Comparison of ENCODE assay signal across 19 mouse cellular contexts in the genomic region with DNA sequence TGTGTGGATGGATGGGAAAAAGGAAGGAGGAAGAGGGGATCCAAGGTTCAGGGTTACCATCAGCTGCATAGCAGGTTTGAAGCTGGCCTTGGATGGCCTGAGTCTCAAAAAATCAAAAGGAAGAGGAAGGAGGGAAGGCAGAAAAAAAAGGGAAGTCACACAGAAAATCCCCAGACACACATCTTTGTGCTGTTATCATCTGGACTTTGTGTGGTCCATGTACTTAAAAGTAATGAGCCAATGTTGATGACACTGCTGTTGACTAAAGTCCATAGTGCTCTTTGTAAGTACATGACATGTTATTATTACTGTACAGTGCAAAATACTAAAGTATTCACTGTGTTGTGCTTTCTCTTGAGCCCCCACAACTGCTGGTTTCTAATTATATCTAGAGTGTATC.
DNase-seq lines count a peak whose midpoint lies in the region; ATAC-seq and TF ChIP-seq lines count a peak whose summit lies in the region.
"Had no signal": no experiment of that assay in that cellular context is flagged by ENCODE, and none has a peak within 500 bp of the region (broad histone marks: within the 10 kb centered on the region; RNA-seq: fewer than 3 reads in every experiment).

No protein-coding gene starts in this region.

- TF ChIP-seq RAD21 in CH12.LX (IDR thresholded peaks at IDR 0.05; ENCODE audit: low read depth, low read length): no peak

- no peak overlapping the region for H3K4me3 ChIP-seq in CH12.LX (replicated peaks in 1 of 3; ENCODE audit: low read depth in 2 of 3, low read length in 2 of 3, poor library complexity in 1 of 3)
- no peak overlapping the region for H3K4me3 ChIP-seq in bone marrow macrophage, adult 2 months (ENCODE audit: insufficient read depth, low read length)
- H3K4me3 ChIP-seq in intestine, embryonic 16.5 days (ENCODE audit: low read length): no peak overlapping the region
- H3K4me3 ChIP-seq in forebrain, embryonic 14.5 days (ENCODE audit: low read depth, low read length): no peak overlapping the region
- H3K4me3 ChIP-seq: embryonic facial prominence, embryonic 10.5 days; forebrain, embryonic 13.5 days; gastrocnemius, adult 2 months; heart, embryonic 13.5 days; hindbrain, embryonic 15.5 days had no signal

- peaks cover 11% of the 10 kb centered on the region for H3K9me3 ChIP-seq in CH12.LX (replicated peaks; ENCODE audit: low read length)
- no peaks in the 10 kb centered on the region for H3K9me3 ChIP-seq in intestine, embryonic 16.5 days (ENCODE audit: control insufficient read depth, low read length)
- no peaks in the 10 kb centered on the region for H3K9me3 ChIP-seq in forebrain, embryonic 14.5 days (replicated peaks; ENCODE audit: control insufficient read depth, low read length)
- H3K9me3 ChIP-seq: embryonic facial prominence, embryonic 10.5 days; forebrain, embryonic 13.5 days; heart, embryonic 13.5 days; hindbrain, embryonic 15.5 days had no signal

- peak; percentile 88 for ATAC-seq in intestine, embryonic 16.5 days
- no peak for ATAC-seq in forebrain, embryonic 14.5 days
- ATAC-seq: activated CD4-positive, CD25-positive, alpha-beta regulatory T cell, adult 4 months; forebrain, embryonic 13.5 days; Patski had no signal

- no peaks in the 10 kb centered on the region for H3K27me3 ChIP-seq in CH12.LX (replicated peaks)
- no peaks in the 10 kb centered on the region for H3K27me3 ChIP-seq in intestine, embryonic 16.5 days (replicated peaks; ENCODE audit: control insufficient read depth, insufficient read depth, low read length)
- no peaks in the 10 kb centered on the region for H3K27me3 ChIP-seq in forebrain, embryonic 14.5 days (replicated peaks; ENCODE audit: control insufficient read depth, insufficient read depth, low read length)
- H3K27me3 ChIP-seq: forebrain, embryonic 13.5 days; heart, embryonic 13.5 days; hindbrain, embryonic 15.5 days; Patski had no signal

- no peak for TF ChIP-seq POLR2A in CH12.LX (IDR thresholded peaks at IDR 0.05; ENCODE audit: low read depth, low read length)
- no peak for TF ChIP-seq POLR2A in bone marrow macrophage, adult 2 months (IDR thresholded peaks at IDR 0.05; ENCODE audit: borderline replicate concordance, low read depth, low read length)

- peaks cover 2% of the 10 kb centered on the region; the same call in 1 of the 2 replicates for H3K79me2 ChIP-seq in CH12.LX (replicated peaks; ENCODE audit: control insufficient read depth, extremely low read depth, insufficient read depth, poor library complexity, severe bottlenecking)

- no peak overlapping the region for H3K4me2 ChIP-seq in CH12.LX (ENCODE audit: insufficient read depth, low read depth, poor library complexity, severe bottlenecking)
- H3K4me2 ChIP-seq in intestine, embryonic 16.5 days (ENCODE audit: low read depth, low read length): no peak overlapping the region; the same call in 1 of the 2 replicates
- no peak overlapping the region for H3K4me2 ChIP-seq in forebrain, embryonic 14.5 days (ENCODE audit: low read length)
- H3K4me2 ChIP-seq: forebrain, embryonic 13.5 days; heart, embryonic 13.5 days; hindbrain, embryonic 15.5 days had no signal

- H3K4me1 ChIP-seq in CH12.LX (ENCODE audit: control insufficient read depth in 1 of 2, insufficient read depth in 2 of 2): peaks cover 12 to 49% of the 10 kb centered on the region in 2 experiments; a peak in 3 of 4 replicates
- peaks cover 25% of the 10 kb centered on the region for H3K4me1 ChIP-seq in bone marrow macrophage, adult 2 months (ENCODE audit: control insufficient read depth, insufficient read depth, low read length)
- H3K4me1 ChIP-seq in intestine, embryonic 16.5 days (ENCODE audit: control insufficient read depth, insufficient read depth, low read length): peaks cover 22% of the 10 kb centered on the region
- no peaks in the 10 kb centered on the region; the same call in 1 of the 2 replicates for H3K4me1 ChIP-seq in forebrain, embryonic 14.5 days (ENCODE audit: control insufficient read depth, insufficient read depth, low read length)

- in situ Hi-C loops in CH12.LX (cut with MboI; ENCODE audit: low pct_ligation_motif_present, low pct_unique_long_range_greater_than_20kb, low sequenced_read_pairs): no loop called here

- no peak for TF ChIP-seq CTCF in CH12.LX (conservative IDR thresholded peaks at IDR 0.05 in 1 of 2, IDR thresholded peaks at IDR 0.05 in 1 of 2; ENCODE audit: low read depth in 2 of 2, low read length in 2 of 2)
- no peak for TF ChIP-seq CTCF in bone marrow macrophage, adult 2 months (IDR thresholded peaks at IDR 0.05; ENCODE audit: low read depth, low read length)

- dilution Hi-C loops in CH12.LX (cut with MboI; ENCODE audit: extremely low pct_ligation_motif_present, extremely low pct_unique_long_range_greater_than_20kb, low sequenced_read_pairs): no loop called here

- no peak overlapping the region for H3K9ac ChIP-seq in CH12.LX (ENCODE audit: insufficient read depth, low read depth)
- H3K9ac ChIP-seq in intestine, embryonic 16.5 days (ENCODE audit: low read depth, low read length): no peak overlapping the region
- H3K9ac ChIP-seq in forebrain, embryonic 14.5 days (ENCODE audit: low read length): no peak overlapping the region
- H3K9ac ChIP-seq: forebrain, embryonic 13.5 days; heart, embryonic 13.5 days; hindbrain, embryonic 15.5 days had no signal

- no peak for TF ChIP-seq EP300 in CH12.LX (IDR thresholded peaks at IDR 0.05; ENCODE audit: low read length)

- no peak overlapping the region for H3K27ac ChIP-seq in CH12.LX (ENCODE audit: insufficient read depth, low read depth)
- 0 out of 2 replicates have a peak overlapping the region, but pooled peaks have one; percentile 7 for H3K27ac ChIP-seq in bone marrow macrophage, adult 2 months (ENCODE audit: insufficient read depth, low read depth, low read length)
- peak overlapping the region; percentile 59 for H3K27ac ChIP-seq in intestine, embryonic 16.5 days (ENCODE audit: low read length)
- no peak overlapping the region for H3K27ac ChIP-seq in forebrain, embryonic 14.5 days (ENCODE audit: low read depth, low read length)
- H3K27ac ChIP-seq: embryonic facial prominence, embryonic 10.5 days; forebrain, embryonic 13.5 days; gastrocnemius, adult 2 months; heart, embryonic 13.5 days; hindbrain, embryonic 15.5 days had no signal

- intact Hi-C loops in left cerebral cortex, postnatal 4 days (cut with DNase I): no loop called here

- peaks cover 12 to 49% of the 10 kb centered on the region in 2 experiments for H3K36me3 ChIP-seq in CH12.LX (replicated peaks in 1 of 2; ENCODE audit: control insufficient read depth in 1 of 2, insufficient read depth in 1 of 2, low read length in 1 of 2)
- H3K36me3 ChIP-seq in intestine, embryonic 16.5 days (ENCODE audit: control insufficient read depth, insufficient read depth, low read length): peaks cover 10% of the 10 kb centered on the region
- H3K36me3 ChIP-seq in forebrain, embryonic 14.5 days (ENCODE audit: control insufficient read depth, insufficient read depth, low read length): peaks cover 30% of the 10 kb centered on the region

- DNase-seq in CH12.LX (ENCODE audit: extremely low read depth): peak; percentile 21
- DNase-seq in lung, postnatal 36 days: no peak
- no peak for DNase-seq in left cerebral cortex, postnatal 4 days
- no peak for DNase-seq in forebrain, embryonic 14.5 days (ENCODE audit: low spot score)
- DNase-seq: adrenal gland, postnatal 14 days; cerebellum, adult 18-20 months; cerebellum, adult 9-11 months; cerebellum, postnatal 36 days; gastrocnemius, adult 2 months; gastrocnemius, postnatal 25 days; heart, postnatal 36 days had no signal

TF ChIP-seq in CH12.LX, 34 proteins besides CTCF, POLR2A, EP300 and RAD21:
- TF ChIP-seq ZNF384 (IDR thresholded peaks at IDR 0.05; ENCODE audit: low read depth, low read length): peak; percentile 9; the same call in 1 of the 2 replicates
- no peak for TF ChIP-seq KAT2A (IDR thresholded peaks at IDR 0.05; ENCODE audit: insufficient replicate concordance, low read length)

Comparison
In these comparisons a context has a peak if more than half of its experiments do, and no peak if none do; other contexts are left out.
1. H3K27ac ChIP-seq: peak in bone marrow macrophage, adult 2 months (single experiment) and intestine, embryonic 16.5 days (single experiment); none in CH12.LX (single experiment) and forebrain, embryonic 14.5 days (single experiment).